Mouse (Mus musculus) embryonic facial prominence, embryonic 15.5 days (tissue): ENCODE measurements around the gene Mst1r. TPM values are rescaled to one million over a fixed set of nuclear protein-coding genes. Genes with fewer than 3 reads are reported as not detected.

Experiments used
- ATAC-seq: fragments of 200-750 bp; cut with Nextera tagmentation; 2 replicates; pipeline ENCODE4 v1.8.0; 2017; ENCODE audit warnings: low read depth, moderate TSS enrichment; ENCODE audit not compliant: insufficient number of reproducible peaks, low FRiP score, low TSS enrichment
- H3K27ac ChIP-seq: fragments of 300-500 bp; sonication (generic); replicated peaks from 2 replicates; pipeline ENCODE4 v1.5.1; 2015; ENCODE audit warnings: mild to moderate bottlenecking, inconsistent platforms
- H3K27me3 ChIP-seq: fragments of 300-500 bp; sonication (generic); 2 replicates; pipeline ENCODE4 v1.6.1; 2015; ENCODE audit warnings: inconsistent platforms
- H3K36me3 ChIP-seq: fragments of 300-500 bp; sonication (generic); 2 replicates; pipeline ENCODE4 v1.6.1; 2015; ENCODE audit warnings: mild to moderate bottlenecking, inconsistent platforms
- H3K4me1 ChIP-seq: fragments of 300-500 bp; sonication (generic); 2 replicates; pipeline ENCODE4 v1.6.1; 2015; ENCODE audit warnings: inconsistent platforms
- H3K4me2 ChIP-seq: fragments of 300-500 bp; sonication (generic); replicated peaks from 2 replicates; pipeline ENCODE4 v1.6.1; 2015; ENCODE audit warnings: mild to moderate bottlenecking, inconsistent platforms
- H3K4me3 ChIP-seq: fragments of 300-500 bp; sonication (generic); replicated peaks from 2 replicates; pipeline ENCODE4 v1.5.1; 2015; ENCODE audit warnings: mild to moderate bottlenecking, inconsistent platforms
- H3K9ac ChIP-seq: fragments of 300-500 bp; sonication (generic); 2 replicates; pipeline ENCODE4 v1.6.1; 2015; ENCODE audit warnings: inconsistent platforms
- H3K9me3 ChIP-seq: fragments of 300-500 bp; sonication (generic); replicated peaks from 2 replicates; pipeline ENCODE4 v1.6.1; 2016; ENCODE audit warnings: inconsistent platforms
- WGBS: fragments of 180-500 bp; shearing (Covaris S2); methylation state at CpG from one replicate; pipeline ENCODE4 v1.1.7; 2015; 5-methylcytosine and 5-hydroxymethylcytosine counted together
- polyA plus RNA-seq: library from polyadenylated mRNA; unstranded; fragments of >200 nt; fragmentation: Nextera tagmentation; extraction: Ambion mirVana; gene quantifications from 2 replicates; pipeline ENCODE4 v1.2.1, GENCODE M21; 2015

Mst1r gene
- polyA plus RNA-seq, 1 experiment from 2014 or later, result 7.7 TPM

DNA sequence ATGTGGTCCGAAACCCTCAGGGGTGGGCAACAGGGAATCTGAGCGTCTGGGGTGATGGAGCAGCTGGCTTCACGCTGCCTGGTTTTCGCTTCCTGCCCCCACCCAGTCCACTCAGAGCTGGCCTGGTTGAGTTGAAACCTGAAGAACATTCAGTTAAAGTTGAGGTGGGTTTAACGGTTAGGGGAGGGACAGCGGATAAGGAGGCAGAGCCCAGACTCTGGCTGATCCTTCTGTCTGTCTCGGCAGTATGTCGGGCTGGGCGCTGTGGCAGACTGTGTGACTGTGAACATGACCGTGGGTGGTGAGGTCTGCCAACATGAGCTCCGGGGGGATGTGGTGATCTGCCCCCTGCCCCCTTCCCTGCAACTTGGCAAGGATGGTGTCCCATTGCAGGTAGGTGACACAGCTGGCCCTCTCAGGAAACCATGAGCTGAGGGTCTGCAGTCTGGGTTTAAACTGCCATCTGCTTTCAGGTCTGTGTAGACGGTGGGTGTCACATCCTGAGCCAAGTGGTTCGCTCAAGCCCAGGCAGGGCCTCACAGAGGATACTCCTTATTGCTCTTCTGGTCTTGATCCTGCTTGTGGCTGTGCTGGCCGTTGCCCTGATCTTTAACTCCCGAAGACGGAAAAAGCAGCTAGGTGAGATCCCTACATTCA, 8.2 kb downstream of the Mst1r start:
- Histone ChIP-seq H3K9ac (no peak overlapping the region), H3K27me3 (no peaks in the 10 kb centered on the region), H3K27ac (no peak overlapping the region), H3K4me3 (no peak overlapping the region), H3K4me1 (peaks cover 14% of the 10 kb centered on the region), H3K36me3 (peaks cover 18% of the 10 kb centered on the region), H3K4me2 (no peak overlapping the region), H3K9me3 (no peaks in the 10 kb centered on the region)
- no peak for ATAC-seq
- 72% methylated on average over 16 of the region's 16 CpGs for WGBS

DNA sequence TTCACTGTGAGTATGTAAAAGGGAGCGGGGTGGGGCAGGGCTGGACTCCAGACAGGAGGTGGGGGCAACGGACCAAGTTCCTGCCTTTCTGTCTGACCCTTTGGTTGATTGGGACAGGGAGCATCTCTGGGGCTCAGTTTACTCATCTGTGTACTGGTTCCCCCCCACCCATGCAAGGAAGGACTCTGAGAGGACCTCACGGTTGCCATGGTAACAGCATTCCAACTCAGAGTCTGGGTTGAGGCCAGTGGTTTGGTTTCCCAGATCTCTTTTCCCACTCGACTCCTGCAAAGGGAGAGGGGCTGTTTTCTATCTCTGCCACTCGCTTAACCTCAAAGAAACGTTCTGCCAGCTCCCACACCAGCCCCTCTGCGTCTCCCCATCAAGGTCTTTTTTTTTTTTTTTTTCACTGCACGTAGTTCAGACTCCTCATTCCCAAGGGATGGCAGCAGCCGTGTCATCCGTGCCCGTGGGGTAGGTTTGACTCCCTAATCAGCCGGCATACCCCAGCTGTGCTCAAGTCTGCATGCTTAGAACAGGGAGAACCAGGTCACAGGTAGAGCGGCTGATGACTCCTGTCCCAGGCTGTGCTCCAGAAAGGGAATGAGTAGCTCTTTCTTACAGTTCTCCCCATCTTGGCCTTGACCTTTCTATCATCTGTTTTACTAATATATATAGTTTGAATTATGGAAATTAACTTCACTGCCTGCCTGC, 11.4 kb downstream of the Mst1r start:
- Histone ChIP-seq H3K4me1 (peaks cover 7% of the 10 kb centered on the region), H3K4me2 (no peak overlapping the region), H3K4me3 (no peak overlapping the region), H3K36me3 (peaks cover 18% of the 10 kb centered on the region), H3K27me3 (no peaks in the 10 kb centered on the region), H3K9me3 (no peaks in the 10 kb centered on the region), H3K27ac (no peak overlapping the region), H3K9ac (no peak overlapping the region)
- peak; percentile 22; the same call in 1 of the 2 replicates for ATAC-seq
- 27% methylated on average over 13 of the region's 13 CpGs for WGBS

DNA sequence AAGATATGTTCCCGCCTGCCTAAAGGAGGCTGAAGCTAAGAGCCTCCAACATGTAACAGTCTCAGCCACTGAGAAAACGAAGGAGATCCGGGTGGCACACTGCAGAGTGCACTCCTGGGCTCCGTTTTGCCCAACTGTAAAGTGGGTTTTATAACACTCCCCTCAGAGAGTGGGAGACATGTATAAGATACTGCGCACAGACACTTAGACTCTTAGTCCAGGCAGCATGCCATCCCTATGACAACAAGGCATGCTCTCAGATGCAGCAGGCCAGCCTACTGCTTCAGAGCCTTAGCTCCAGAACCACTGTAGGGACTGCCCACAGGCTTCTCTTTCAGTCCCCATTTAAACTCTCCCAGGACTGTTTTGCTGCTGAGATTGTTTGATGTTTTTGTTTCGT, 12.2 kb downstream of the Mst1r start:
- H3K9me3 ChIP-seq, result no peaks in the 10 kb centered on the region
- ATAC-seq, result no peak
- H3K36me3 ChIP-seq, result peaks cover 13% of the 10 kb centered on the region
- no peak overlapping the region for H3K27ac ChIP-seq
- H3K4me3 ChIP-seq, result no peak overlapping the region
- no peak overlapping the region for H3K4me2 ChIP-seq
- H3K9ac ChIP-seq, result no peak overlapping the region
- peaks cover 13% of the 10 kb centered on the region for H3K4me1 ChIP-seq
- 84% methylated on average over 6 of the region's 6 CpGs for WGBS
- no peaks in the 10 kb centered on the region for H3K27me3 ChIP-seq

DNA sequence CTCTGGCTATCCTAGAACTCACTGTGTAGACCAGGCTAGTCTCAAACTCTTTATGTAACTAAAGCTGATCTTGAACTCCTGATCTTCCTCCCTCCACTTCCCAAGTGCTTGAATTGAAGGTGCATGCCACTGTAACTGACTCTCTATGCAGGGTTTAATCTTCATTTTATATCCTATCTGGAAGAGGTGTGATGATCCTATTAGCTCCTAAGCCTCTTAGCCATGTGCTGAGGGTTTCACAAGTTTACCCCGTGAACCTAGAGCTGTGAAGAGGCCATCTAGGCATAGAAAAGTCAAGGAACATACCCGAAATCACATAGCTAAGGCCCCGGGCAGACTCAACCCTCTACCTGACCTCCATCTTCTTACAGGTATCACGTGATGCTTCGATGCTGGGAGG, 12.8 kb downstream of the Mst1r start:
- H3K36me3 ChIP-seq, result peaks cover 8% of the 10 kb centered on the region
- ATAC-seq, result no peak
- H3K9ac ChIP-seq, result no peak overlapping the region
- peaks cover 17% of the 10 kb centered on the region for H3K4me1 ChIP-seq
- no peak overlapping the region for H3K4me2 ChIP-seq
- WGBS, result 83% methylated on average over 5 of the region's 5 CpGs
- no peaks in the 10 kb centered on the region for H3K27me3 ChIP-seq
- no peak overlapping the region for H3K27ac ChIP-seq
- no peak overlapping the region for H3K4me3 ChIP-seq
- no peaks in the 10 kb centered on the region for H3K9me3 ChIP-seq

DNA sequence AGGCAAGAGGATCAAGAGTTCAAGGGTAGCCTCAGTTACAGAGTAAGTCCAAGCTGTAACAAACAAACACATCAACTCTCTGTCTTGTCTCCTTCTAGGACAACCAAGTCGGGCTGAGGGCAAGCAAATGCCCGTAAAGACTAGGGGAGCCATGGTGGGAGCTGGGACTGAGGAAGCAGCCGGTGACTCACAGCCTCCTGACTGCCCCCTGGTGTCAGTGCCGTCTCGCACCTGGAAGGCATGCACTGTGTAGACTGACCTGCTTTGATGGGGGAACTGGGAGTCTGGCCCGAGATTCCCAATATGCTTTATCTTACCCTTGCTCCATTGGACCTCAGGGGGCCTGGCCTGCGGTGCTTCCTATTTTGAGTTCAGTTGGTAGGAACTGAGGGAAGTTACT, 16.3 kb downstream of the Mst1r start:
- H3K36me3 ChIP-seq, result no peaks in the 10 kb centered on the region
- no peak overlapping the region for H3K9ac ChIP-seq
- no peaks in the 10 kb centered on the region; the same call in 1 of the 2 replicates for H3K27me3 ChIP-seq
- 34% methylated on average over 7 of the region's 7 CpGs for WGBS
- no peak overlapping the region for H3K4me3 ChIP-seq
- H3K27ac ChIP-seq, result no peak overlapping the region
- no peak overlapping the region for H3K4me2 ChIP-seq
- ATAC-seq, result no peak
- no peaks in the 10 kb centered on the region for H3K9me3 ChIP-seq
- peaks cover 17% of the 10 kb centered on the region for H3K4me1 ChIP-seq

DNA sequence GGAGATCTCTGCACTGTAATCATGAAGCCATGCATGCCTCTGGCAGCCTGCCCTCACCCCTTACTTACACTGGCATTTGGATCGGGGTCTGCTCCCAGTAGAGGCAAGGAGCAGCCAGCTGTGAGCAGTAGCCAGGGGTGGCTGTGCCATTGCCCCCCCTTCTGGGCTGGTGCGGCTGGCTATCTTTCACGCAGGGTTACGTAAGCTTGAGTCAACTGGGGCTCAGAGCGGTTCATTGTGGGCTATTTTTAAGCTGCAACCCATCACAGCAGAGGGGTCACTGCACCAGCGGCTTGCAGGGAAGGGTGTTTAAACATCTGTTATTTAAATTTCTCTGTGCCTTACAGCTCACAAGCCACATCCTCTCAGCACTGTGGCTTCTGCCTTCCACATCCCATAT, 17.3 kb downstream of the Mst1r start:
- WGBS, result 39% methylated on average over 6 of the region's 6 CpGs
- H3K27ac ChIP-seq, result no peak overlapping the region
- peak; percentile 36; the same call in 1 of the 2 replicates for ATAC-seq

DNA sequence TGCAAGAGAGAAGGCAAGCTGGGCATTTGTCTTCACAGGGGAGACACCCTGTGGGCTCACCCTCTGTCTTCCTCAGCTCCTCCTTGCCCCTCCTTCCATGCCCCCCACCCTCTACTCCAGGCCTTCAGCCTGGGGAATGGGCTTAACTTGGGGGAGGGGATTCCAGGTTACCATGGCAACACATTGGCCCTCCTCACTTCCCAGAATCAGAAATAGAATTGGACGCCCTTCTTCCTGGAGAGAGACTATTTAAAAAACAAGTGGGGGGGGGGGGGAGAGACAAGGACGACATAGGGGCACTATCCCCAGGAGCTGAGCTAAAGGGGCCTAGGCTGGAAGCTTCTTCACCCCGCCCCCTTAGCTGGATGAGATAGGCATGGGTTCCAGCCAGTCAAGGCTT, 18.6 kb downstream of the Mst1r start:
- H3K27ac ChIP-seq, result no peak overlapping the region
- no peak overlapping the region for H3K9ac ChIP-seq
- H3K36me3 ChIP-seq, result no peaks in the 10 kb centered on the region
- WGBS, result 29% methylated on average over 3 of the region's 3 CpGs
- H3K4me2 ChIP-seq, result no peak overlapping the region
- H3K27me3 ChIP-seq, result no peaks in the 10 kb centered on the region; the same call in 1 of the 2 replicates
- peaks cover 17% of the 10 kb centered on the region for H3K4me1 ChIP-seq
- ATAC-seq, result no peak
- H3K9me3 ChIP-seq, result no peaks in the 10 kb centered on the region
- no peak overlapping the region for H3K4me3 ChIP-seq

More for the DNA sequence above, 17.3 kb downstream of the Mst1r start:
- no peaks in the 10 kb centered on the region for H3K9me3 ChIP-seq
- H3K27me3 ChIP-seq, result no peaks in the 10 kb centered on the region; the same call in 1 of the 2 replicates
- H3K4me3 ChIP-seq, result no peak overlapping the region
- no peak overlapping the region for H3K9ac ChIP-seq
- H3K4me2 ChIP-seq, result no peak overlapping the region
- no peaks in the 10 kb centered on the region for H3K36me3 ChIP-seq
- peaks cover 17% of the 10 kb centered on the region for H3K4me1 ChIP-seq

DNA sequence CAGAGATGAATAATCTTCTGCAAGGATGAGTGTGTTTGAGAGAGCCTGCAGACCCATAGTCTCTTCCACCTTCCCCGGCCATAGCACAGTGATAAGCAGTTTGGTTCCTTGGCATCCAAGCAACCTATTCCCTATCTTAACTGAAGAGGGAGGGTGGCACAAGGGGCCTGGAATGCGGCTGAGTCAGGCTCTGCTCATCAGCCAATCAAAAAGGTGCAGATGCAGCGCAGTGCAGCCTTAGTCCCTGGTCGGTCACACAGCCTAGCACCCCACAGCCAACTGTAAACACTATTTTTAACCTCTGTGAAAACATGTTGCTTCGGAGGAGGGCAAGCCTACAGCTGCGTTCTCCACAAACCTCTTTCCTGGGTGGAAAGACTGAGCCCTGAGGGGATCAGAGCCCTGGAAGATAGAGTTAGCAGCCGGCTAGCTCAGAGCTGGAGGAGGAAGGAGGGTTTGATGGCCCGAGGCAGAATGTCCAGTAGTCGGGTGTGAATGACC, 20.3 kb downstream of the Mst1r start:
- H3K9me3 ChIP-seq, result no peaks in the 10 kb centered on the region
- no peaks in the 10 kb centered on the region; the same call in 1 of the 2 replicates for H3K27me3 ChIP-seq
- no peaks in the 10 kb centered on the region for H3K36me3 ChIP-seq
- H3K27ac ChIP-seq, result no peak overlapping the region
- no peak overlapping the region for H3K4me2 ChIP-seq
- H3K9ac ChIP-seq, result no peak overlapping the region
- ATAC-seq, result no peak
- peaks cover 17% of the 10 kb centered on the region for H3K4me1 ChIP-seq
- WGBS, result 29% methylated on average over 9 of the region's 9 CpGs
- H3K4me3 ChIP-seq, result no peak overlapping the region

DNA sequence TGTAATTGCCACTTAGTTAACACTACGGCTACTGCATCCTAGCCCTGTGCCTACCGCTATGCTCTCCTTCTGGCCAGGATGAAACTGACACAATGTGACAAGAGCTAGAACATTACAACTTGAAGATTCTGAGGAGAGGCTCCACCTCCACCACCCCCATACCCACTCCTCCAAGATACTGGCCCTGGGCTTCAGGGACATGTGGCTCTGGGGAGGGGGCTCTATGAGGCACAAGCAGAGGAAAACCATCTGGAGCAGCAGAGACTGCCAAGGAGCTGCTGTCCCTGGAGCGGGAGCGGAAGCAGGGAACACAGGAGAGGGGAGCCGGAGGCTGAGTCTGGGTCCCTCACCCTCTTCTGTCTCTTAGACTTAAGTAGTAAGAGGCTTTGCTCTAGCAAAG, 21.1 kb downstream of the Mst1r start:
- no peak overlapping the region for H3K4me3 ChIP-seq
- H3K4me2 ChIP-seq, result no peak overlapping the region
- no peaks in the 10 kb centered on the region for H3K36me3 ChIP-seq
- peaks cover 17% of the 10 kb centered on the region for H3K4me1 ChIP-seq
- 61% methylated on average over 5 of the region's 5 CpGs for WGBS
- no peak overlapping the region for H3K9ac ChIP-seq
- H3K27ac ChIP-seq, result no peak overlapping the region
- H3K9me3 ChIP-seq, result no peaks in the 10 kb centered on the region
- ATAC-seq, result no peak
- no peaks in the 10 kb centered on the region; the same call in 1 of the 2 replicates for H3K27me3 ChIP-seq

DNA sequence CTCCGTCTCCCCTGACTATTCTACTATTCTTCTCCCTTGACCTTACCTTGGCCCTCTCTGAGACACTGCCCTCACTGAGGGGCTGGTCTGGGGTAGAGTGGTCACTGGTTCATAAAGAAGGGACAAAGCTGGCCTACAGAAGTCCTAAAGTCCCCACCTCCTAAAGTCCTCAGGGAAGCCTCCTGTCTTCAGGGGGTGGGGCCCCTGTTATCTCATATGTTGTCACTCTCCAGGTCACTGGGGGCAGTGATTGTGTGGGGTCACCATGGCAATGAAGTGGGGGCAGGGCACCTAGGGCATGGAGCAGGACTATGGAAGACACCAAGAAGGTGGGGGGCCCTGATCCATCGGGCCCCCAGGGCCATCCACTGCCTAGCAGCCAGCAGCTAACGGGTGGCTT, 21.5 kb downstream of the Mst1r start, which contains the start of gene Actl11:
TSS of gene Actl11 (plus strand) at position 301 of the 400 bp plus-strand sequence.
- ATAC-seq, result no peak
- WGBS, result 76% methylated on average over 3 of the region's 3 CpGs
- no peaks in the 10 kb centered on the region for H3K36me3 ChIP-seq
- H3K27me3 ChIP-seq, result no peaks in the 10 kb centered on the region; the same call in 1 of the 2 replicates
- H3K4me1 ChIP-seq, result peaks cover 17% of the 10 kb centered on the region
- no peak within 1 kb of the TSS for H3K4me3 ChIP-seq
- no peaks in the 10 kb centered on the region for H3K9me3 ChIP-seq
- H3K27ac ChIP-seq, result no peak within 1 kb of the TSS
- H3K4me2 ChIP-seq, result no peak within 1 kb of the TSS
- H3K9ac ChIP-seq, result no peak within 1 kb of the TSS

DNA sequence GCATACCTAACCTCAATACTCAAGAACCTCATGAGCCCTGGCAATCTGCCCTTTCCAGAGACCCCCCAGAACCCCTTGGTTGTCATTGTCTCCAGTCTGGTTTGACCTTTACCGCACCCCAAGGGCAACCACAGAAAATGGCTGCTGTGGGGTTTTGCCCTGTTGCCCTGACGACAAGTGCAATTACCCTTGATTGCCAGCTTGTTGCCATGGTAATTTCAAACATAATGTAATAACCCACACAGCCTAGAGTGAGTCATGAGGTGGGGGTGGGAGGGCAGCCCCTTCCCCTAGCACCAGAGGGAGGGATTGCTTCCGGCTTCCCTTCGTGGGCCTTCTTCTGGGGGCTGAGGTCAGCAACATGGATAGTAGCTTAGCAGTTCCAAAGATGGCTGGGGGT, 25.5 kb downstream of the Mst1r start:
- Histone ChIP-seq H3K4me1 (peaks cover 24% of the 10 kb centered on the region), H3K4me3 (no peak overlapping the region), H3K4me2 (no peak overlapping the region), H3K9ac (no peak overlapping the region), H3K27me3 (peaks cover 14% of the 10 kb centered on the region), H3K27ac (no peak overlapping the region), H3K36me3 (no peaks in the 10 kb centered on the region), H3K9me3 (no peaks in the 10 kb centered on the region)
- WGBS, result 55% methylated on average over 4 of the region's 4 CpGs
- no peak for ATAC-seq
